In genomic region chr8:119960531-119961104, GRCm38 (mm10) we compare ENCODE assay signal across 9 mouse cellular contexts. TPM values are rescaled to one million over a fixed set of nuclear protein-coding genes. Genes with fewer than 3 reads are reported as not detected.
DNase-seq lines count a peak whose midpoint lies in the region; ATAC-seq lines count a peak whose summit lies in the region.
"Had no signal": no experiment of that assay in that cellular context is flagged by ENCODE, and none has a peak within 500 bp of the region (broad histone marks: within the 10 kb centered on the region; RNA-seq: fewer than 3 reads in every experiment).

No protein-coding gene starts in this region.

- DNase-seq in adrenal gland, adult 2 months: peak; percentile 54
- no peak for DNase-seq in adrenal gland, adult 18-20 months (ENCODE audit: low spot score in 2 of 2)
- peak; percentile 32 to 52 for DNase-seq in frontal cortex, postnatal 14 days (ENCODE audit: low spot score in 2 of 2)
- peak; percentile 67 for DNase-seq in layer of hippocampus, adult 9-11 months
- DNase-seq in kidney, postnatal 25 days: no peak
- DNase-seq: liver, embryonic 13.5 days had no signal

- H3K4me3 ChIP-seq in midbrain, embryonic 16.5 days (ENCODE audit: low read depth, low read length): no peak overlapping the region
- H3K4me3 ChIP-seq in kidney, embryonic 15.5 days (replicated peaks): no peak overlapping the region
- H3K4me3 ChIP-seq: liver, embryonic 13.5 days had no signal

- no peaks in the 10 kb centered on the region for H3K27me3 ChIP-seq in midbrain, embryonic 16.5 days (ENCODE audit: control insufficient read depth, insufficient read depth, low read depth, low read length)
- no peaks in the 10 kb centered on the region for H3K27me3 ChIP-seq in kidney, embryonic 15.5 days
- H3K27me3 ChIP-seq: liver, embryonic 13.5 days had no signal

- H3K4me1 ChIP-seq in midbrain, embryonic 16.5 days (ENCODE audit: control insufficient read depth, insufficient read depth, low read length): peaks cover 6% of the 10 kb centered on the region
- H3K4me1 ChIP-seq in kidney, embryonic 15.5 days: no peaks in the 10 kb centered on the region
- H3K4me1 ChIP-seq: liver, embryonic 13.5 days had no signal

- no peak overlapping the region for H3K4me2 ChIP-seq in midbrain, embryonic 16.5 days (ENCODE audit: low read length)
- no peak overlapping the region for H3K4me2 ChIP-seq in kidney, embryonic 15.5 days
- H3K4me2 ChIP-seq: liver, embryonic 13.5 days had no signal

- 56% methylated on average over 5 of the region's 5 CpGs for WGBS in midbrain, embryonic 16.5 days
- WGBS in kidney, embryonic 15.5 days: 63% methylated on average over 5 of the region's 5 CpGs

- peak overlapping the region; percentile 60 for H3K27ac ChIP-seq in midbrain, embryonic 16.5 days (ENCODE audit: low read length)
- H3K27ac ChIP-seq in kidney, embryonic 15.5 days: no peak overlapping the region
- H3K27ac ChIP-seq: liver, embryonic 13.5 days had no signal

- peak; percentile 86 for ATAC-seq in cerebellum, adult (ENCODE audit: insufficient number of reproducible peaks, low FRiP score, low TSS enrichment)
- peak; percentile 60; the same call in 1 of the 2 replicates for ATAC-seq in midbrain, embryonic 16.5 days
- no peak; the same call in 1 of the 2 replicates for ATAC-seq in kidney, embryonic 15.5 days (replicated peaks; ENCODE audit: low FRiP score)

- no peaks in the 10 kb centered on the region for H3K9me3 ChIP-seq in midbrain, embryonic 16.5 days (replicated peaks; ENCODE audit: control insufficient read depth, low read length, poor library complexity, severe bottlenecking)
- H3K9me3 ChIP-seq in kidney, embryonic 15.5 days (replicated peaks): no peaks in the 10 kb centered on the region
- H3K9me3 ChIP-seq: liver, embryonic 13.5 days had no signal

- peaks cover 18% of the 10 kb centered on the region for H3K36me3 ChIP-seq in midbrain, embryonic 16.5 days (ENCODE audit: control insufficient read depth, insufficient read depth, low read length)
- peaks cover 37% of the 10 kb centered on the region for H3K36me3 ChIP-seq in kidney, embryonic 15.5 days

- peak overlapping the region; percentile 30; the same call in 1 of the 2 replicates for H3K9ac ChIP-seq in midbrain, embryonic 16.5 days (ENCODE audit: low read depth, low read length)
- no peak overlapping the region for H3K9ac ChIP-seq in kidney, embryonic 15.5 days
- H3K9ac ChIP-seq: liver, embryonic 13.5 days had no signal

RNA-seq across cellular contexts. Expression of gene Crispld2, which starts 31.6 kb away (rescaled TPM):
- total RNA-seq in adrenal gland, adult 2 months (2021): 10 to 100 TPM; 15.5 to 19.5 TPM
- 17.6 and 20.4 TPM in 2 replicates for polyA plus RNA-seq in adrenal gland, adult 2 months (2012; rRNA removed)
- total RNA-seq in adrenal gland, adult 18-20 months (2021): 10 to 100 TPM in 1 of 2 experiments, 1 to 10 TPM in 1; 9.5 to 12.8 TPM
- 2.0 and 2.4 TPM in 2 replicates for polyA plus RNA-seq in midbrain, embryonic 16.5 days (2015; fragmentation: Nextera tagmentation; extraction: Ambion mirVana)
- 7.7 and 11.1 TPM in 2 replicates for polyA plus RNA-seq in kidney, embryonic 15.5 days (2015; fragmentation: Nextera tagmentation; extraction: Ambion mirVana)

RNA-seq across cellular contexts. Expression of gene Gm20388, which starts 50.0 kb away (rescaled TPM):
- 1 to 10 TPM; 5.9 to 9.9 TPM for total RNA-seq in adrenal gland, adult 2 months (2021)
- polyA plus RNA-seq in adrenal gland, adult 2 months (2012; rRNA removed): 43.6 and 50.1 TPM in 2 replicates
- total RNA-seq in adrenal gland, adult 18-20 months (2021): 1 to 10 TPM; 1.3 to 8.5 TPM
- 6.4 and 7.5 TPM in 2 replicates for polyA plus RNA-seq in midbrain, embryonic 16.5 days (2015; fragmentation: Nextera tagmentation; extraction: Ambion mirVana)
- polyA plus RNA-seq in kidney, embryonic 15.5 days (2015; fragmentation: Nextera tagmentation; extraction: Ambion mirVana): 0.99 and 7.4 TPM in 2 replicates
- polyA plus RNA-seq: liver, embryonic 13.5 days had no signal

RNA-seq across cellular contexts. Expression of gene Usp10, which starts 50.5 kb away (rescaled TPM):
- total RNA-seq in adrenal gland, adult 2 months (2021): 100 to 1,000 TPM in 1 of 2 experiments, 10 to 100 TPM in 1; 93.9 to 133 TPM
- polyA plus RNA-seq in adrenal gland, adult 2 months (2012; rRNA removed): 64.7 and 96.5 TPM in 2 replicates
- total RNA-seq in adrenal gland, adult 18-20 months (2021): 100 to 1,000 TPM; 114 to 127 TPM
- polyA plus RNA-seq in midbrain, embryonic 16.5 days (2015; fragmentation: Nextera tagmentation; extraction: Ambion mirVana): 139 and 140 TPM in 2 replicates
- 148 and 167 TPM in 2 replicates for polyA plus RNA-seq in kidney, embryonic 15.5 days (2015; fragmentation: Nextera tagmentation; extraction: Ambion mirVana)

Comparison
In these comparisons a context has a peak if more than half of its experiments do, and no peak if none do; other contexts are left out.
1. DNase-seq: peak in adrenal gland, adult 2 months (single experiment), frontal cortex, postnatal 14 days (2 of 2) and layer of hippocampus, adult 9-11 months (single experiment); none in adrenal gland, adult 18-20 months (0 of 2) and kidney, postnatal 25 days (0 of 2).